Mouse (Mus musculus): Measurements from ENCODE around the gene Zfp13.
"Not testable (repeated sequence)": the region's sequence is repeated elsewhere in the genome, so short reads cannot be mapped to it uniquely, and the experiment has no call there.

Zfp13 gene

DNA sequence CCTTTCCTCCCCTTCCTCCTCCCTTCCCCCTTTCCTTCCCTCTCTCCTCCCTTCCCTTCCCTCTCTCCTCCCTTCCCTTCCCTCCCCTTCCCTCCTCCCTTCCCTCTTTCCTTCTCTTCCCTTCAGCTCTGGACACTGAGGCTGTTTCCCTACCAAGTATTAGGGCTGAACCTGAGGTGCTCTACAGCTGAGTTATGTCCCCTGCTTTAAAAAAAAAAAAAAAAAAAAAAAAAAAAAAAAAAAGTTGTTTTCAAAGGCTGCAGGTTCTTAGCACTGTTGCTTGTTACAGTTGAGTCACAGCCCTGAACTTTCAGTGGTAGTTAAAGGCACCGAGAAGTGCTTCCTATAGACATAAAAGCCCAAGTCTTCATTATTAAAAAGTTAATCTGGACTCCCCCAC is 67.9 kb downstream of the Zfp13 start:
- DNase-seq, result not testable (repeated sequence)
